Mouse (Mus musculus) testis, adult 2 months (tissue): ENCODE results near the gene Nmnat1.
"Not testable (repeated sequence)": the region's sequence is repeated elsewhere in the genome, so short reads cannot be mapped to it uniquely, and the experiment has no call there.

ENCODE experiments used
- CTCF ChIP-seq: fragments of 200-500 bp; IDR thresholded peaks from 2 replicates; pipeline ENCODE4 v1.5.1; 2012; ENCODE audit warnings: low read depth, mild to moderate bottlenecking, inconsistent platforms, low read length, moderate library complexity; ENCODE audit not compliant: control insufficient read depth, insufficient read depth, insufficient replicate concordance
- POLR2A ChIP-seq: fragments of 200-500 bp; IDR thresholded peaks from 2 replicates; pipeline ENCODE4 v1.6.1; 2012; ENCODE audit warnings: low read depth, mild to moderate bottlenecking, inconsistent platforms, low read length, moderate library complexity; ENCODE audit not compliant: control insufficient read depth

DNA sequence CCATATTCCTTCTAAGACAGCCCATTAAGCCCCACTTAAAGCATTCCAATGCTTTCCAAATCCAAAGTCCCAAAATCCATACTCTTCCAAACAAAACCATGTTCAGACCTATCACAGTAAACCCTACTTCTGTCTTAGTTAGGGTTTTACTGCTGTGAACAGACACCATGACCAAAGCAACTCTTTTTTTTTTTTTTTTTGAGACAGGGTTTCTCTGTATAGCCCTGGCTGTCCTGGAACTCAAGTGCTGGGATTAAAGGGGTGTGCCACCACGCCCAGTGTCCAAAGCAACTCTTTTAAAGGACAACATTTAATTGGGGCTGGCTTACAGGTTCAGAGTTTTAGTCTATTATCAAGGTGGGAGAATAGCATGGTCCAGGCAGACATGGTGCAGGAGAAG, 53.1 kb downstream of the Nmnat1 start:
- TF ChIP-seq CTCF, POLR2A: not testable (repeated sequence)
